Mouse (Mus musculus) stomach, postnatal 0 days (tissue): Measurements from ENCODE around the gene Senp3.
A peak's percentile ranks its signal among the peaks of the same experiment; 100 is the strongest.

ENCODE experiments used
- CTCF ChIP-seq: IDR thresholded peaks from 2 replicates; pipeline ENCODE4 v1.5.1; 2016; ENCODE audit warnings: antibody characterized with exemption, low read depth, mild to moderate bottlenecking, moderate library complexity
- EP300 ChIP-seq: optimal IDR thresholded peaks from 2 replicates; pipeline ENCODE3; 2016; ENCODE audit warnings: antibody characterized with exemption

- TF ChIP-seq EP300 (no peak), CTCF (peak; percentile 87)
Measured at GRCm38 (mm10) chr11:69656617-69657461, 25.0 kb downstream of the Senp3 start.
